Mouse (Mus musculus): ENCODE measurements around the gene Klk8. TPM values are rescaled to one million over a fixed set of nuclear protein-coding genes. Genes with fewer than 3 reads are reported as not detected.

The Klk8 gene
- polyA plus RNA-seq, 1 experiment from 2014 or later = 27.4 TPM

DNA sequence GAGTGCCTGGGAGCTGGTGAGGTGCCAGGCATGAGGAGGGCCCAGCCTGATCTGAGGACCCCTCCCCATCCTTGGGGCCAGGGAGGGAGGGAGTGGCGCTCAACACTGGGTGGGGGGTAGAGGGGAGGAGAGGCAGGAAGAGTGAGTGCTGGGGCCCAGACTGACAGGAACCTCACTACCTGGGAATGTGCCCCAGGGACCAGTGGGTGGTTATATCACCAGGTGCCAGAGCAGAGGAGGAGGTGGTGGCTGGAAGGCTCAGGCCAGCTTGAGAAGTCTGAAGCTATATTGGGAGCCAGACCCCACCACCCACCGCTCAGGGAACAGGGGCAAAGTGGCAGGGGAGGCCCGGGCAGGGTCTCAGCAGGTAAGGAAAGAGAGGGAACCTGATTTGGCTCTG lies 44.3 kb downstream of the Klk8 start, which contains the start of gene Klk5:
Gene Klk5 (plus strand): TSS at position 271 of the 400 bp plus-strand sequence.
- Histone ChIP-seq H3K4me2 (ENCODE audit: low read depth, low read length) (no peak within 1 kb of the TSS), H3K36me3 (ENCODE audit: control insufficient read depth, insufficient read depth, low read length) (no peaks in the 10 kb centered on the region), H3K27ac (replicated peaks; ENCODE audit: low read depth, low read length) (no peak within 1 kb of the TSS), H3K9ac (ENCODE audit: low read depth, low read length) (no peak within 1 kb of the TSS), H3K27me3 (replicated peaks; ENCODE audit: control insufficient read depth, insufficient read depth, low read length) (no peaks in the 10 kb centered on the region), H3K4me1 (ENCODE audit: control insufficient read depth, insufficient read depth, low read length) (no peaks in the 10 kb centered on the region), H3K9me3 (ENCODE audit: control insufficient read depth, low read length) (no peaks in the 10 kb centered on the region; the same call in 1 of the 2 replicates), H3K4me3 (ENCODE audit: low read depth, low read length) (no peak within 1 kb of the TSS)
- DNase-seq (ENCODE audit: low spot score) = no peak
- ATAC-seq (ENCODE audit: low read depth) = no peak
- 44% methylated on average over 3 of the region's 3 CpGs for WGBS

DNA sequence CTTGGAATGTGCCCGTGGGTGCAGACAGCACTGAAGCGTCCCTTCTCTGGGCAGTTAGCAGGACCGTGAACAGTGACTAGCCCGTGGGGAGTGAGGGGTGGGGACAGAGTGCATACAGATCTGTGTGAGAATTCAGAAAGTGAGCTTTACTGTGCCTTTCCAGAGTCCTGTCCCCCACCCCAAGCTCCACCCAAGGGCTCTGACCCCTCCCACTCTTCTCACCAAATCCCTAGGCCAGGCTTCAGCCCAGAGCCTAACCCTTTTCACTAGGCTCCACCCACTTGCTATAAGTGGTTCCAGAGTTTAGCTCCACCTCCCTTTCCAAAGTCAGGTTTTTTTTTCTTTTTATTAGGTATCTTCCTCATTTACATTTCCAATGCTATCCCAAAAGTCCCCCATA lies 46.4 kb downstream of the Klk8 start:
- Histone ChIP-seq H3K4me2 (ENCODE audit: low read depth, low read length) (no peak overlapping the region), H3K9me3 (ENCODE audit: control insufficient read depth, low read length) (no peaks in the 10 kb centered on the region; the same call in 1 of the 2 replicates), H3K36me3 (ENCODE audit: control insufficient read depth, insufficient read depth, low read length) (no peaks in the 10 kb centered on the region), H3K4me3 (ENCODE audit: low read depth, low read length) (no peak overlapping the region), H3K4me1 (ENCODE audit: control insufficient read depth, insufficient read depth, low read length) (no peaks in the 10 kb centered on the region), H3K27ac (replicated peaks; ENCODE audit: low read depth, low read length) (no peak overlapping the region), H3K9ac (ENCODE audit: low read depth, low read length) (no peak overlapping the region), H3K27me3 (replicated peaks; ENCODE audit: control insufficient read depth, insufficient read depth, low read length) (no peaks in the 10 kb centered on the region)
- 88% methylated on average over 4 of the region's 4 CpGs for WGBS
- ATAC-seq (ENCODE audit: low read depth) (no peak), DNase-seq (ENCODE audit: low spot score) (no peak)

DNA sequence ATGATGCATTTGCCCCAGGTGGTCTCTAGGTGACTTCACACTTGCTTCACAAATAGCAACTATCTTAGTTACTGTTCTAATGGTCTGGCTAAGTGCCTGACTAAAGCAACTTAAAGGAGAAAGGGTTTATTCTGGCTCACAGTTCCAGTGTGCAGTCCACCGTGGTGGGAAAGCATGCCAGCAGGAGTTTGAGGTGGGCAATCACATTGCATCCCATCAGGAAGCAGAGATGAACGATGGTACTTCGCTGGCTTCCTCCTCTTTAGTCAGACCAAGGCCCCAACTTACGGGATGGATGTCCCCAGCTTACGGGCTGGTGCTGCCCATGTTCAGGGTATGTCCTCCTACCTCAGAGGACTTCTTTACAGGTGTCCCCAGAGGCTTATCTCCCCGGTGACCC lies 54.2 kb downstream of the Klk8 start:
- no peaks in the 10 kb centered on the region for H3K9me3 ChIP-seq (ENCODE audit: control insufficient read depth, low read length)
- no peak overlapping the region for H3K9ac ChIP-seq (ENCODE audit: low read depth, low read length)
- H3K27me3 ChIP-seq (replicated peaks; ENCODE audit: control insufficient read depth, insufficient read depth, low read length) = no peaks in the 10 kb centered on the region
- 95% methylated on average over 6 of the region's 6 CpGs for WGBS
- no peak overlapping the region for H3K27ac ChIP-seq (replicated peaks; ENCODE audit: low read depth, low read length)
- DNase-seq (ENCODE audit: low spot score) (no peak), ATAC-seq (ENCODE audit: low read depth) (no peak)
- H3K4me2 ChIP-seq (ENCODE audit: low read depth, low read length) = no peak overlapping the region
- H3K36me3 ChIP-seq (ENCODE audit: control insufficient read depth, insufficient read depth, low read length) = no peaks in the 10 kb centered on the region
- H3K4me1 ChIP-seq (ENCODE audit: control insufficient read depth, insufficient read depth, low read length) = no peaks in the 10 kb centered on the region
- H3K4me3 ChIP-seq (ENCODE audit: low read depth, low read length) = no peak overlapping the region

Other genes with a start within 250 kb of the Klk8 start
- 2.7 and 3.3 TPM in 2 replicates for gene Zfp658, start 235.3 kb upstream of the Klk8 start, polyA plus RNA-seq (2014; fragmentation: Nextera tagmentation; extraction: Ambion mirVana)
- gene Zfp719, start 218.0 kb upstream of the Klk8 start, polyA plus RNA-seq (2014; fragmentation: Nextera tagmentation; extraction: Ambion mirVana) = 13.0 and 14.4 TPM in 2 replicates
- gene Zfp819, start 190.4 kb upstream of the Klk8 start, polyA plus RNA-seq (2014; fragmentation: Nextera tagmentation; extraction: Ambion mirVana) = 0.39 and 0.47 TPM in 2 replicates
- gene Ceacam18, start 162.9 kb upstream of the Klk8 start, polyA plus RNA-seq (2014; fragmentation: Nextera tagmentation; extraction: Ambion mirVana) = not detected in 2 replicates
- gene Siglece, start 137.4 kb upstream of the Klk8 start, polyA plus RNA-seq (2014; fragmentation: Nextera tagmentation; extraction: Ambion mirVana) = 0.68 and 0.88 TPM in 2 replicates
- 10.5 and 12.2 TPM in 2 replicates for gene Ctu1, start 125.6 kb upstream of the Klk8 start, polyA plus RNA-seq (2014; fragmentation: Nextera tagmentation; extraction: Ambion mirVana)
- gene Klk14, start 107.2 kb upstream of the Klk8 start, polyA plus RNA-seq (2014; fragmentation: Nextera tagmentation; extraction: Ambion mirVana) = 0.22 TPM in 1 of 2 replicates, not detected in the other
- 1.8 and 3.0 TPM in 2 replicates for gene Klk13, start 85.0 kb upstream of the Klk8 start, polyA plus RNA-seq (2014; fragmentation: Nextera tagmentation; extraction: Ambion mirVana)
- gene Klk12, start 28.7 kb upstream of the Klk8 start, polyA plus RNA-seq (2014; fragmentation: Nextera tagmentation; extraction: Ambion mirVana) = 0.37 and 0.65 TPM in 2 replicates
- gene Klk11, start 23.0 kb upstream of the Klk8 start, polyA plus RNA-seq (2014; fragmentation: Nextera tagmentation; extraction: Ambion mirVana) = 3.2 and 5.3 TPM in 2 replicates
- gene Klk10, start 16.5 kb upstream of the Klk8 start, polyA plus RNA-seq (2014; fragmentation: Nextera tagmentation; extraction: Ambion mirVana) = 8.8 and 17.2 TPM in 2 replicates
- gene Klk9, start 5.7 kb upstream of the Klk8 start, polyA plus RNA-seq (2014; fragmentation: Nextera tagmentation; extraction: Ambion mirVana) = 0.28 and 0.49 TPM in 2 replicates
- gene Klk7, start 13.7 kb downstream of the Klk8 start, polyA plus RNA-seq (2014; fragmentation: Nextera tagmentation; extraction: Ambion mirVana) = 1.1 and 1.6 TPM in 2 replicates
- 0.18 and 0.42 TPM in 2 replicates for gene Klk6, start 26.9 kb downstream of the Klk8 start, polyA plus RNA-seq (2014; fragmentation: Nextera tagmentation; extraction: Ambion mirVana)
- 1.3 and 1.6 TPM in 2 replicates for gene Klk5, start 44.4 kb downstream of the Klk8 start, polyA plus RNA-seq (2014; fragmentation: Nextera tagmentation; extraction: Ambion mirVana)
- gene Klk4, start 83.6 kb downstream of the Klk8 start, polyA plus RNA-seq (2014; fragmentation: Nextera tagmentation; extraction: Ambion mirVana) = 0.14 TPM in 1 of 2 replicates, not detected in the other
- gene Klk15, start 136.2 kb downstream of the Klk8 start, polyA plus RNA-seq (2014; fragmentation: Nextera tagmentation; extraction: Ambion mirVana) = not detected in 2 replicates
- not detected in 2 replicates for gene Klk1b8, start 153.1 kb downstream of the Klk8 start, polyA plus RNA-seq (2014; fragmentation: Nextera tagmentation; extraction: Ambion mirVana)
- gene Klk1b1, start 169.2 kb downstream of the Klk8 start, polyA plus RNA-seq (2014; fragmentation: Nextera tagmentation; extraction: Ambion mirVana) = not detected in 2 replicates
- not detected in 2 replicates for gene Klk1b9, start 178.5 kb downstream of the Klk8 start, polyA plus RNA-seq (2014; fragmentation: Nextera tagmentation; extraction: Ambion mirVana)
- not detected in 2 replicates for gene Klk1b11, start 198.3 kb downstream of the Klk8 start, polyA plus RNA-seq (2014; fragmentation: Nextera tagmentation; extraction: Ambion mirVana)
- gene Klk1b26, start 214.6 kb downstream of the Klk8 start, polyA plus RNA-seq (2014; fragmentation: Nextera tagmentation; extraction: Ambion mirVana) = 1.2 and 2.2 TPM in 2 replicates

Data from embryonic facial prominence, embryonic 14.5 days (tissue).